Mouse (Mus musculus) R1 (cell line): ENCODE measurements around the gene Ttpal.

Source experiments
- DNase-seq: peaks from one replicate; pipeline ENCODE4 v3.0.0-alpha.2; 2018; ENCODE audit warnings: low read depth, low spot score

Gene Ttpal

DNA sequence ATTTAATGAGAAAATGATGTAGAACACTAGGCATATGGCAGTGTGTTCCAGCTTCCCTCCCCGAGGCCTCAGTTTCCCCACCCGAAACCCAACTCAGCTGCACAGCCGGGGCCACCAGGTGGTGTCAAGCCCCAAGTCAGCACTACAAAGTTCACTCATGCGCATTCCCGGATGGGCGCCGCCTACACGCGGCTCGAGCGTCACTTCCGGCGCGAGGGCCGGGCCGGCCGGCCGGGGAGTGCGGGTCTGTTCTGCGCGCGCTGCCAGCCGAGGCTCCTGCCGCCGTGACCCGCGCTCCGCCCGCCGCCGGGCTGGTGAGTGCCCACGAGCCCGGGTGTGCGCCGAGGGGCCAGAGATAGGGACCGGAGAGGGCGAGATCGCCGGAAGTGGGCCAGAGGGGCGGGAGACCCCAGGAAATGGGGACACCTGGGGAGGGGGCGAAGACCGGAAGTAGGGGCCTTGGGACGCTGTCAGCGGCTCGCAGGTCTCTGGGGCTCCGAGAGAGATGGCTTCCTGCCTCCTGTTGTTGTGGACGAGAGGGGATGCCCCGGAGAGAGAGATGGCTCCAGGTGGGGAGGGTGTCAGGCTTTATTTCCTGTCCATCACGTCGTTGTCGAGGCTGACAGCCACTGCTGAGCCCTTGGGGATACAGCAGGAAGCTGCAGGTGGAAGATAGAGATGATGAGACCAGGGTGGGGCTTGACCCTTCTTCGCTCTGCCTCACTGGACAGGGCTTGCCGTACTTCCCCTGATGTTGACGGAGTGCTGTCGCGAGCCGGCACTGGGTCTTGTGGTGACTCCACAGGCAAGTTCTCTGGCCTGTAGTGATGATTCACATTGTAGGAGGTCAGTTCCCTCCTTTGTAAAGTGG lies at the start of gene Ttpal:
Gene Ttpal, plus strand, starts transcription at position 214 of the 871 bp plus-strand sequence.
- DNase-seq: peak; percentile 87

DNA sequence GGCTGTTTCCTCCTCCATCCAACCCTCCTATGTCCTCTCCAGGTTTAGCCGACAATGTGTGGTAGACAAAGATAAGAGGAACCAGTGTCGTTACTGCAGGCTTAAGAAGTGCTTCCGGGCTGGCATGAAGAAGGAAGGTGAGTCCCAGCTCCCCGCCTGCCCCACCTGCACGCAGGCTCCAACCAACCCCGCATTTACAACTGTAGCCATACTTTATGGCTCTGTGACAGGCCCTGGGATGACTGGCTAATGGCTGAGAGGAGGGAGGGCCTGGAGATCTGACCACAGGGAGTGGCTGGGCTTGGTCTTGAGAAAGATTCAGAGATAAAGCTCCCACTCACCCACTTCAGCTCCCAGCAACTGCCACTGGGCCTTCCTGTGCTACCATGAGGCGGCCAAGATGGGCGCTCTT lies 49.6 kb upstream of the Ttpal start:
- DNase-seq: no peak

DNA sequence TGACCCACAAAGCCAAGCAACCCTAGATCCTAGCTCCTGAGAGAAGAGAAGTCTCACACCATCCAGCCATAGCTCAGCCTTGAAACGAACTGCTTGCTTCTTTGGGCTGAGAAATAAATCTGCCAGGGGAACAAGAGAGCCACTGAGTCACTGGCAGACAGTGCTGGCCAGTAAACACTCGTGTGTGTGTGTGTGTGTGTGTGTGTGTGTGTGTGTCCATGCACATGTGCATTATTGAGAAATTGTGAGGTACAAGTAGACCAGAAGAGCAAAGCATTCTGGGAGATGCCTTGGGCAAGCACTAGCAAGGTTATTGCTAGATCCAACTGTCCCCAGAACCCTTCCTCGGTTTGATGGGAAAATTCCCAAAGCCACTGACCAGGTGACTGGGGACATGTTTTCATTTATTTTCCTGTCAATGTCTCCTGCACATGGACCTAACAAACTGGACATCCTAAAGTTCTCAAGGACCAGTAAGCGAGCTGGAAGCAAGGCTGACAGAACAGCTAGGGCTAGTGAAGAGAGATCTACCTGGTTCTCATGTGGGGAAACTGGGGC lies 47.6 kb upstream of the Ttpal start:
- no peak for DNase-seq

DNA sequence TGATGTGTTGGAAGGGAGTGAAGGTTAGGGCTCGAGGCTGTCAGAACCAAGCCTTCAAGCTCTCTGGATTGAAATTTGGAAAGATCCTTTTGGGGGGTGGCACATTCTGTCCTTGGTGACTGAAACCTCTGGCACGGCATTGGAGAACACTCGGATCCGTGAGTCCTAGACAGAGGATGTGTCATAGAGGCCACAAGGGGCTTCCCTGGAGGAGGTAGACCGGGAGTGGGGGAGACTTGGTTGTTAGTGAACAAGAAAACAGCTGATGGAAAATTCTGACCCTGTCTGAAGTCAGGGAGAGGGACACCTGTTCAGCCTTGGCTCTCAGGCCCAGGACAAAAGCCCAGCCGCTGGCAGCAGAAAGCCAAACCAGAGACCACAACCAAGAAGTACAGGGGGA lies 47.1 kb upstream of the Ttpal start:
- no peak for DNase-seq

DNA sequence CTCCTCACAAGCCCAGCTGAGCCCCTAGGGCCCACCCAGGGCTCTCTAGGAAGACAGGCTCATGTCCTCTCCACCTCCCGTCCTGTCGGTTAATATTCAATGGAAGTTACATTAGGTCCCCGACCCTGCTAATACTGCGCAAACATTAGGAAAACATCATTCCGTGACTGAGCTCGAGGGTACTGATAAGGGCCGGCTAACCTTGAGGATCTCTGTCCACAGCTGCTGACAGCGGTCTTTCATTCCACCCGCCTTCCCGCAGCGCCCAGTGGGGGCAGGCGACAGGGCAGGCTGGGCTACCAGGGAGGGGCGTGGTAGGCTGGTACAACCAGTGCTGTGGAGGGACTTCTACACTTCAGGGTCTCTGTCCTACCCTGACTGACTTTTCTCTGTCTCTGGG lies 46.7 kb upstream of the Ttpal start:
- DNase-seq: no peak

DNA sequence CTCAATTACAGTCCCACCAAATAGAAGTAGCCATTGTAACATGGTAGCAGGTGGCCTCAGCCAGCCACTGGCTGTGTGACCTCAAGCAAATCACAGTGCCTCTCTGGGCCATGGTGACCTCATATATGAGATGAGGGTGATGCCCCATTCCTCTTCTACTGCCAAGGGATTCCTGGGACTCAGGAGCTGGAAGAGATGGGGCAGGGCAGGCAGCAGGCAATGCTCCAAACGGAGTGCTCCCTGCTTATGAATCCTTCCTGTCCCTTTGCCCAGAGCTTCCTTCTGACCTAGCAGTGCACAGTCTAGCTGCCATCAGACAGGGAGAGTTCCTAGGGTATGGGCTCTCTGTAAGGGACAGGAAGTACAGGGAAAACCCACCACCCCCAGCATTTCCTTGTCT lies 43.6 kb upstream of the Ttpal start:
- DNase-seq: no peak

DNA sequence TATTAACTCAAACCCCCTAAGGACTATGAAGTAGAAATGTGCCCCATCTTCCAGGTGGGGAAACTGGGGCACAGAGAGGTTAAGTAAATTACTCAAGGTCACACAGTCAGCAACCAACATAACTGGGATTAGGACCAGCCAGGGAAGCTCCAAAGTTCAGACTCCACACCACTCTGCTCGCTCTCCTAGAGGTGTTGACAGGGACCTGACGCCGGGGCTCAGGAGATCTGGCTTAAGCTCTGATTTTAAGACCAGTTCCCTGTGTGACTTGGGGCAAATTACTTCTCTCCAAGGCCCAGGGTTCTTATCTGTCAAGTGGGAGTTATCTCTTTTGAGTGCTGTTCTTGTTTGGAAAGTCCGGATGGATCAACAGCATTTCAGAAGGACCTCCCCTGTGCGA lies 42.9 kb upstream of the Ttpal start:
- DNase-seq: no peak

DNA sequence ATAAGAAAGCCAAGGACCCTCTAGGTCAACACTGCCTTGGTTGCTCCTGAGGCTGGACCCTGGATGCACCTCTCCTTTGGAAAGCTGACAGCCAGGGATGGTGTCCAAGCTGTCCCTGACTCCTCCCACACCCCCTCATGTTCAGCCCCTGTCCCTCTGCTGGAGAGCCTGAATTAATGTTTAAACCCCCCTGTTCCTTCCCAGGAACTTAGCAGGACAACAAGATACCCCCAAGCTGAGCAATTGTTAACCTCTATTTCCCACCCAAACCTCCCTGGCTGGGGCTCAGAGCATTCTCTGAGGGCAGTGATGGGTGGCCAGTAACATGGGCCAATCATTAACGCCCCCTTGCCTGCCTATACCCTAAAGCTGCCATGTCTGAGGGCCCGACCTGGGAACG lies 41.9 kb upstream of the Ttpal start:
- DNase-seq: no peak

DNA sequence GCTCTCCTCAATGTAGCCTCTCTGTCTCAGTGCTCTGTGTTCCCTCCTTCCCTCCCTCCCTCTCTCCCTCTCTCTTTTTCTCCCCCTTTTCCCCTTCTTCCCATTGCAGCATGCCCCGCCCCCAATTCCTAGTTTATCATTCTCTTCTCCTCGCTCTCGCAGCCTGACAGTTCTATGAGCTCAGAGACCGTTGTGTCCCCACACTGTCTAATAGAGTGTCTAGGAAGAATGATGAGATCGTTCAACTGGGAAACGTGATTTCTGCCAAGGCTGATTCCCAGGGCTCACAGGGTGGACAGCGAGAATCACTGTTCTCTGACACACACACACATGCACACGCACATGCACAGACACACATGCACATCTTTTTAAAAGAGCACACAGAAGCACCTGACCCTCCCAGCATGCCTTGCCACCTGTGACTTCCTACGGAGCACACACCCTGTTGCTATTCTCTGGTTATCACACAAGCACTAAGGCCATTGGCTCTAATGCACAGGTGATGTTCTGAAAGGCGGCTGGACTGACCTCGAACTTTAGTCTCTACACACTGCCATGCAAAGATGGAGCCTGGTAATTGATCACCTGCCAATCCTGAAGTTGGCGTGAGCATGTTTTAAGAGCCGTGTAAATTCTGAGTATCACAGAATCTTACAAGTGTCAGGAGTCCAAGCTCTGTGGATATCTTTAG lies 40.7 kb upstream of the Ttpal start:
- DNase-seq: no peak

DNA sequence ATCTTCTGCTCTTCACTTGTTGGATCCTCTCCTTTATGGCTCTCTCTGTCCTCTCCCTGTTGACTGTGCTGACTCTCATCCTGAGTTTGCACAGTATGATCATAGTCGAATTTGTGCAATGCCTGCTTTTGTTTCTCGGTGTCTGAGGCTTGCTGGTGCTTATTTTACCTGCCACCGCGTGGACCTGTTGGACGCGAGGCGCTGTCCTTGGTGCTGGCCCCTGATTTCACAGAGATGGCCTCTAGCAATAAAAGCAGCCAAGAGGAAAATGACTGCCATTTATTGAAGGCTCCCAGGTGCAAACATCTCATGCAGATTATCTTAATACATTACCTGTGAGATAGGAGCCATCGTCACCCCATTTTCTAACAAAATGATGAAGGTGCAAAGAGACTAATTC lies 37.5 kb upstream of the Ttpal start:
- peak; percentile 38 for DNase-seq

DNA sequence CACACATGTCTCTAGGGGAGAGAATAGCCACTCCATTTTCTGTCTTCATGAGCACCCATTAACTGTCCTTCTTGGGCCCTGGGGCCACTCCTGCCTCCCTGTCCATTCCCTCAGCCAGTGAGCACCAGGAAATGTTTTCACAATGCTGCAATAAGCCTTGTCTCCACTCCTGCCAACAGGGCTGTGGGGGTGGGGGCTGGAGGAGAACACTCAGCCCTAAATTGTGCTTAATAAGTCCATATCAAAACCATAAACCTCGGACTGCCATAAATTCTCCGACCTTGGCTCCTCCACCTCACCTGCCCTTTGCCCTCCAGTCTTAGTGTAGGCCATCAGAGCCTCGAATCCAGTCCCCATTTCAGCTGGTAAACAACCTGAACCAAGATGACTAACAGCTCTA lies 27.8 kb upstream of the Ttpal start:
- DNase-seq: no peak

DNA sequence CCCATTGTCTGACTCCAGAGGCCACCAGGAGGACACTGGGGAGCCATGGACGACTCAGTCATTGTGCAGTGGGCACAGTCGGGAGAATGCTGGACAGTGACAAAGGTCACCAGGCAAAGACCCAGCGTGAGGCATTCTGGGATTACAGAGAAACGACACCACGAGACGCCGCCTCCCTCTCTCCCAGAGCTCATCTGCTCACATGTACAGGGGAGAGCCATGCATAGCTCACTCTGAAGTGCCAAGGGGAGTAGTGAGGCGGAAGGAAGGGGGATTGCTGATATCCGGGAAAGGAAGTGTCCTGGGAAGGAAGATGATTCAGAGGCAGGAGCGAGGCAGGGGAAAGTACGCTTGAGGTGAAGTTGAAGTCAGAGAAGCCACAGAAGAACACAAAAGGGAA lies 26.9 kb upstream of the Ttpal start:
- DNase-seq: no peak

DNA sequence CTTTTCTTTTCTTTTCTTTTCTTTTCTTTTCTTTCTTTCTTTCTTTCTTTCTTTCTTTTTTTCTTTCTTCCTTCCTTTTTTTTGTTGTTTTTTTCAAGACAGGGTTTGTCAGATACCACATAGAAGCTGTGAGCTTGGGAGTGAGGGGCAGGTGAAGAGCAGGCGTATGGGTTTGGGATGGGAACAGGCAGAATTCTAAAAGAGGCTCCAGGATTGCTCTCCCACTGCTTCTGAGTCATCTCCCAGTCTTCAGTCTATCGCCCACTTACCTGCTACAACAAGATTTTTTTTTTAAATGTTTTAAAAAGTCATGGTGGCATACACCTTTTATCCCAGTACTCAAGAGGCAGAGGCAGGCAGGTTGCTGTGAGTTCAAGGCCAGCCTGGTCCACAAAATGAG lies 24.1 kb upstream of the Ttpal start:
- no peak for DNase-seq

DNA sequence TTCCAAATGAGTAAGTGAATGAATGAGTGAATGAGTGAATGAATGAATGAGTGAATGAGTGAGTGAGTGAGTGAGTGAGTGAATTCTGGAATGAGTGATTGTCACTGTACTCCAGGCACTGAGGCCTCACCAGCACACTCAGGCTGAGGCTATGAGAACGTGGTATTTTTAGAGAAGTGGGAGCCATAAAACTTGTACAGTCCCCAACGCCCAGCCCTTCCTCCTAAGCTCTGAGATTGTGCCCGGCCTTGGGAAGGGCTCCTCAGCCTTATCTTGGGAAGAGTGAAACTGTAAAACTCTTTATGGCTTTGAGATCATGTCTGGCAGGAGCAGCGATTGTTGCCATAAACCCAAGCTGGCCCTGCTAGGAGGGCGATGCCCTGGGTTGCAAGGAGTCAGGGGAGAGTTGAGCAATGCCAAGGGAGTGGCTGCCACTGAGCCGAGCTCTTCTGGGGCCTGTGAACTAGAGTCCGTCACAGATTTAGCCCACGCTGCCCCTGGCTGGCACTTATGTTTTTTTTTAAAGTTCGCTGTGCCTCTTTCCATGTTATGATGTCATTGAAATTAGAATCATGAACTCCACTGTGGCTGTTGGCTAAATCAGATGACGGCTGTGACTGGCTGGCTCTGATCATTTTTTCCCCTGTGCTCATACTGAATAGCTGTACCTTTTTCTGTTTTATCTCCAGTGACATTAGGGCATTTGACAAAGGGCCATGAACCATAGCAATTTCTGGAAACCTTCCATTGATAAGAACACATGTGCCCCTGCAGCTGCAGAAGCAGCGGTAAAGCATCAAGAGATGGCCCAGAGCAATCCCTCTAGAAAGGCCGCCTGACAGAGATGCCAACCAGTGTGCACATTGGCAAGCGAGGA lies 21.8 kb upstream of the Ttpal start:
- DNase-seq: no peak

DNA sequence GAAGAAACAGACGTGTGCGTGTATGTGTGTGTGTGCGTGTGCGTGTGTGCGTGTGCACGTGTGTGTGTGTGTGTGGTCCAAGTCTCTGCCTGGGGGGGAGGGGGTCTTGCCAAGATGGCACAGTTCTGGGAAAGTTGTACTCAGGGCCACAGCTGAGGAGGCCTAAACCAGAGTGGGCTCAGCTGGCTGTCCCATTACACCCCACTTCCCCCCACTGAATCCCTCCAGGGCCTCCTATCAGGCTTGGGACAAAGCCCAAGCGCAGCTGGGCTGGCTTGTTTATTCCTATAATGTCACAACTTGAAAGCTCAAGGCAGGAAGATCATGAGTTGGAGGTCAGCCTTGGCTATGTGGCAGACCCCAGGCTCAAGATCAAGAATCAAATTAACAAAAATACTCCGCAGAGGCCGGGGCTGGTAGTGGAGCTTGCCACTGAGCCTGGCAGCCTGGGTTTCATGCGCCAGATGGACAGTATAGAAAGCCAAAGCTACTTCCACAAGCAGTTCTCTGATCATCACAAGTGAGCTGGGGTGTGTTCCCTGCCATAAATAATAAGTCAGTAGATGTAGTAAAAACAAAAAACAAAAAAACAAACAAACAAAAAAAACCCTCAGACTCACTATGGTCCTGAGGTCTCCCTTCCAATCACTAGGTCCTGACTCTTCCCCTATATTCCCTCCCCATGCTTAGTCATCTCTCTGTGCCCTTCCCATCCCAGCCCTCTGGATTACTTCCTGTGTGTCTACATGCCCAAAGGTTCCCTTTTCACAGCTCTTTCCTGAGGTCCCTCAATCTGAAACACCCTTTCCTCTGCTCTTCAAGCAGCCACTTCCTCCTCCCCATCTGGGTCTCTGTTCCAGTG lies 18.7 kb upstream of the Ttpal start:
- no peak for DNase-seq

DNA sequence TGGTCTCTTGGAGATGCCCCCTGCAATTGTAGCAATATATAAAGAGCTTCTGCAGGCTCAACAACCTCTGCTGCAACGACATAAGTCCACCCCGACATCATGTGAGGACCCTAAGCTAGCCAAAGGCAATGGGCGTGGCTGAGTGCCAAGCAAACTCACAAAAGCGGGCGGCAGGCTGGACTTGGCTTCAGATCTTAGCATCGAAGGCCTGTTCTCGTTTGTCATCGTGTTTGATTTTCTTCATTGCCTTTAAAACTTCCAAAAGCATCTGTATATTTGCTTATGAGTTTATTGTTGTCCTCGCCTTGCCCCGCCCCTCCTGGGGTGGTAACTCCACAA lies 18.1 kb upstream of the Ttpal start:
- DNase-seq: no peak

DNA sequence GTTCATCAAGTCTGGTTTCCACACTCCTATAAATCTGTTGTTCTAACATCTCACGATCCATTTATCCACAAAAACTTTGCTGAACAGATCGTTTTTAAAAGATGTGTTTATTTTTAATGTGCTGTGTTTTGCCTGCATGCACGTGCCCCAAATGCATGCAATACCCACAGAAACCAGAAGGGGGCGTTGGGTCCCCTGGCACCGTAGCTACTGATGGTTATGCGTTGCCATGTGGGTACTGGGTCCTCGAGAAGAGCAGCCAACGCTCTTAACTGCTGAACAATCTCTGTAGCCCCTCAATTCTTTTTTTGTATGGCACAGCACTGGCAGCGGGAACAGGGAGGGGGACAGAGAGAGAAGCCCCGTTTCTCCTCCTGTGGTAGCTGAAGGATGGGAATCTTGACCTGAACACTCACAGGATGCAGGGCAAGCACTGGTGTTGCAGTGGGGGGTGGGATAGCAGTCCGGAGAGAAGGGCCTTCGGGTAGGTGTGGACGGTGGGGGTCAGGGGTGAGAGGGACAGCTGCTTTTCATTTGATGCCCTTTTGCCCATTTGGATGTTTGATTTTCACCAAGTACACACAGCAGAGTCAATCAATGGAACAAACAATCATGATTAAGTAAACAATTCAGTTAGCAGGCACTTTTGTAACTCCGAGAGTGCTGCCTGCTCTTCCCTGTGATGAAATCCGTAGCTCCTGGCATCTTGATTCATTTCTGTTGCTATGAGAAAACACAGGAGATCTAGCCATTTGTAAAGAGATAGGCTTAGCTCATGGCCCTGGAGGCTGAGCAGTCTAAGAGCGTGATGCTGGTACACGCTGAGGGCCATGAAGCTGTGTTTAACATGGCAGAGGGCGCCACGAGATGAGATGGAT lies 15.5 kb upstream of the Ttpal start:
- DNase-seq: peak; percentile 55

DNA sequence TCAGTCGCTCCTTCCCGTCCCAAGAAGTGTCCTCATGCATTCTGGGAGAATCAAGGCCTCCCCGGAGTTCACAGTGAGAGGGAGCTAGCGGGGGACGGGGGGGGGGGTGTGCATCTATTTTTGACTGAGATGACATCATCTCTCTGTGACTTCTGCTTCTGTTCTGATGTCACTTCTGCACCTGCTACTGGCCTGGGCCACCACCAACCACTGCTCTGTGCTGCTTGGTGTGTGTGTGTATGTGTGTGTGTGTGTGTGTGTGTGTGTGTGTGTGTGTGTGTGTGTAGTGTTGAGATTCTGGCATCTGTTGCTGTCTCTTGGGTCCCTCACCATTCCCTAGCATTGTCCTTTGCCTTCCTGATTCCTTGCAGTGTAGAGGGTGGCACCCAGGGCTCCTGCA lies 14.6 kb upstream of the Ttpal start:
- no peak for DNase-seq

DNA sequence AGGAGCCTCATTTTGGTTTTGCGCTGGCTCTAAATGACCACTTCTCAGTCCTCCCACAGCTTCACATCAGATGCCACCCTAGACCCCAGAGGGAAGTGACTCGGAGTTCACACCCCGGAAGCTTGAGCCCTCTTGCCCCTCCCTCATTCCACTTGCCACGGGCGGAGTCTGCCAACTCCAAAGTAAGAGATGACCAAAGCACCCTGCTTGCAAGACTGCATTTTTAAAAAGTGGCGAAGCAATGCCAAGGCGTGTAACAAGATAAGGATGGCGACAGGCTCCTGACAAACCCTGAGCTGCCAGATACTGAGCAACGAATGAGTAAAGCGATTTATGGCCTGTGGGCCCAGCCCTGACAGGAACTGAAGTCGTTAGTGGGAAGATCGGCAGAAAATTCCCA lies 11.9 kb upstream of the Ttpal start:
- no peak for DNase-seq

DNA sequence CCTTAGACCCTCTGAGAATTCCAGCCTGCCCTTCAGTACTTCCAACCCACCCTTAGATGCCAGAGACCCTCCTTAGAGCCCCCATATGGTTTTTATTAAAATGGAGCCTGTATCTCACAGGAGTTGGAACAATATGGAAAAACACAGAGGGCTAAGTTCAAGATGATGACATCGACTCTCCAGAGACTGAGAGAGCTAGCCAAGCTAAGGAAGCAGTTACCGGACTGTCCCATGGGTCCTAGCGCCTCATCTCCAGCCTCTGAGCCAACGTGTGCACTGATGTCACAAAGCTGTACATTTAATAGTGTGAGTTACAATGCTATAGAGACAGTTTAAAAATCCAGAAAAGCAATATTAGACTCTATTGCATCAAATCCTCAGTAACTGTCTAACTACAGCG lies 11.1 kb upstream of the Ttpal start:
- DNase-seq: no peak
